Mouse (Mus musculus) myocyte (in vitro differentiated cells): ENCODE data around the gene Tmem208.

ENCODE experiments used
- CEBPB ChIP-seq: IDR thresholded peaks from 2 replicates; pipeline ENCODE4 v1.6.1; 2011; ENCODE audit warnings: mild to moderate bottlenecking, moderate library complexity; ENCODE audit not compliant: poor library complexity, insufficient read depth, severe bottlenecking
- POLR2A ChIP-seq: IDR thresholded peaks from one replicate; pipeline ENCODE4 v1.6.1; 2011; ENCODE audit warnings: low read depth, mild to moderate bottlenecking, control low read depth, moderate library complexity; ENCODE audit not compliant: insufficient read length
- POLR2AphosphoS2 ChIP-seq: IDR thresholded peaks from one replicate; pipeline ENCODE4 v1.6.1; 2011; ENCODE audit warnings: low read depth, control low read depth; ENCODE audit not compliant: insufficient read length

- TF ChIP-seq POLR2AphosphoS2: peak; percentile 99
- TF ChIP-seq CEBPB: peak; percentile 29; the same call in 1 of the 2 replicates
- peak; percentile 99 for TF ChIP-seq POLR2A
These were observed at the start of gene Tmem208, which contains the start of gene Lrrc29 for GRCm38 (mm10) chr8:105326141-105326672.
